Mouse (Mus musculus) cerebellum, adult 2 months (tissue): Measurements from ENCODE around the gene Togaram1.

Experiments used
- CTCF ChIP-seq: fragments of 200-500 bp; IDR thresholded peaks from 2 replicates; pipeline ENCODE4 v1.5.1; 2011; ENCODE audit warnings: low read depth, mild to moderate bottlenecking, control low read depth, low read length, moderate library complexity, borderline replicate concordance; ENCODE audit not compliant: insufficient read depth
- POLR2A ChIP-seq: fragments of 200-500 bp; IDR thresholded peaks from 2 replicates; pipeline ENCODE4 v1.6.1; 2011; ENCODE audit warnings: low read length, control low read depth, borderline replicate concordance; ENCODE audit not compliant: insufficient read depth

- no peak for TF ChIP-seq CTCF
- TF ChIP-seq POLR2A, result no peak
Measured at GRCm38 (mm10) chr12:64916735-64917134, 48.9 kb upstream of the Togaram1 start.
